Mouse (Mus musculus): Measurements from ENCODE around the gene Orc6.

Orc6 gene

GRCm38 (mm10) chr8:85299434-85300077 lies at the start of gene Orc6, which contains the start of gene Vps35:
TSS of gene Orc6 (plus strand) at chr8:85299632.
TSS of gene Vps35 (minus strand) at chr8:85299802.
- peak; percentile 97 for DNase-seq (ENCODE audit: low spot score)

GRCm38 (mm10) chr8:85286846-85287245 lies 12.6 kb upstream of the Orc6 start:
- no peak for DNase-seq (ENCODE audit: low spot score)

- DNase-seq (ENCODE audit: low spot score): no peak
Observed at GRCm38 (mm10) chr8:85298600-85299433, 615 bp upstream of the Orc6 start.

GRCm38 (mm10) chr8:85301941-85302340 lies 2.5 kb downstream of the Orc6 start:
- no peak for DNase-seq (ENCODE audit: low spot score)

- DNase-seq (ENCODE audit: low spot score): no peak
Observed at GRCm38 (mm10) chr8:85302931-85303330, 3.5 kb downstream of the Orc6 start.

- no peak for DNase-seq (ENCODE audit: low spot score)
Observed at GRCm38 (mm10) chr8:85303531-85303930, 4.1 kb downstream of the Orc6 start.

GRCm38 (mm10) chr8:85308564-85308963 lies 9.1 kb downstream of the Orc6 start:
- no peak for DNase-seq (ENCODE audit: low spot score)

GRCm38 (mm10) chr8:85311743-85312142 lies 12.3 kb downstream of the Orc6 start:
- DNase-seq (ENCODE audit: low spot score): no peak

GRCm38 (mm10) chr8:85313036-85313435 lies 13.6 kb downstream of the Orc6 start:
- DNase-seq (ENCODE audit: low spot score): no peak

- no peak for DNase-seq (ENCODE audit: low spot score)
Observed at GRCm38 (mm10) chr8:85318534-85318933, 19.1 kb downstream of the Orc6 start.

- DNase-seq (ENCODE audit: low spot score): no peak
Observed at GRCm38 (mm10) chr8:85321981-85322380, 22.5 kb downstream of the Orc6 start.

- DNase-seq (ENCODE audit: low spot score): no peak
Observed at GRCm38 (mm10) chr8:85323084-85323483, 23.7 kb downstream of the Orc6 start.

GRCm38 (mm10) chr8:85327036-85327435 lies 27.6 kb downstream of the Orc6 start:
- no peak for DNase-seq (ENCODE audit: low spot score)

GRCm38 (mm10) chr8:85329506-85329905 lies 30.1 kb downstream of the Orc6 start:
- DNase-seq (ENCODE audit: low spot score): no peak

- DNase-seq (ENCODE audit: low spot score): no peak
Observed at GRCm38 (mm10) chr8:85335105-85335504, 35.7 kb downstream of the Orc6 start.

GRCm38 (mm10) chr8:85336211-85336933 lies 36.9 kb downstream of the Orc6 start:
- DNase-seq (ENCODE audit: low spot score): no peak

GRCm38 (mm10) chr8:85337681-85338080 lies 38.2 kb downstream of the Orc6 start:
- DNase-seq (ENCODE audit: low spot score): no peak

- no peak for DNase-seq (ENCODE audit: low spot score)
Observed at GRCm38 (mm10) chr8:85339871-85340573, 40.6 kb downstream of the Orc6 start.

- no peak for DNase-seq (ENCODE audit: low spot score)
Observed at GRCm38 (mm10) chr8:85353287-85353686, 53.9 kb downstream of the Orc6 start.

Data from testis, postnatal 14 days (tissue).